Mouse (Mus musculus) olfactory bulb, adult 2 months (tissue): ENCODE measurements at regions not wholly inside any gene's neighbourhood (a gene's known extent, or its start where the extent isn't known, plus 50 kb on each side); places are given as distances from the start of the nearest gene placed in this dataset.

ENCODE experiments used
- CTCF ChIP-seq: fragments of 200-500 bp; IDR thresholded peaks from 2 replicates; pipeline ENCODE4 v1.5.1; 2012; ENCODE audit warnings: low read depth, mild to moderate bottlenecking, low read length, moderate library complexity; ENCODE audit not compliant: insufficient read depth
- POLR2A ChIP-seq: fragments of 200-500 bp; IDR thresholded peaks from 2 replicates; pipeline ENCODE4 v1.6.1; 2012; ENCODE audit warnings: mild to moderate bottlenecking, low read depth, low read length, moderate library complexity; ENCODE audit not compliant: insufficient read depth

- TF ChIP-seq CTCF (no peak), POLR2A (no peak)
Observed at GRCm38 (mm10) chr16:93469957-93470356, 133.9 kb downstream of the Setd4 start.
